Mouse (Mus musculus) heart, embryonic 11.5 days (tissue): Measurements from ENCODE around the gene Tbc1d15. TPM values are rescaled to one million over a fixed set of nuclear protein-coding genes. Genes with fewer than 3 reads are reported as not detected.
A peak's percentile ranks its signal among the peaks of the same experiment; 100 is the strongest.
"Not testable (repeated sequence)": the region's sequence is repeated elsewhere in the genome, so short reads cannot be mapped to it uniquely, and the experiment has no call there.

Source experiments
- ATAC-seq: fragments of 200-750 bp; cut with Nextera tagmentation; replicated peaks from 2 replicates; pipeline ENCODE4 v1.8.0; 2017; ENCODE audit warnings: moderate library complexity; ENCODE audit not compliant: insufficient number of reproducible peaks, low FRiP score, low TSS enrichment
- H3K27ac ChIP-seq: fragments of 300-500 bp; sonication (generic); 2 replicates; pipeline ENCODE4 v1.5.1; 2014; ENCODE audit warnings: mild to moderate bottlenecking, low read depth, low read length
- H3K27me3 ChIP-seq: fragments of 300-500 bp; sonication (generic); 2 replicates; pipeline ENCODE4 v1.6.1; 2014; ENCODE audit warnings: mild to moderate bottlenecking, low read length, mixed read lengths; ENCODE audit not compliant: control insufficient read depth, insufficient read depth
- H3K36me3 ChIP-seq: fragments of 300-500 bp; sonication (generic); 2 replicates; pipeline ENCODE4 v1.6.1; 2014; ENCODE audit warnings: mild to moderate bottlenecking, low read length, moderate library complexity, mixed read lengths; ENCODE audit not compliant: control insufficient read depth, insufficient read depth
- H3K4me1 ChIP-seq: fragments of 300-500 bp; sonication (generic); 2 replicates; pipeline ENCODE4 v1.6.1; 2014; ENCODE audit warnings: low read length; ENCODE audit not compliant: control insufficient read depth, insufficient read depth
- H3K4me2 ChIP-seq: fragments of 300-500 bp; sonication (generic); 2 replicates; pipeline ENCODE4 v1.6.1; 2014; ENCODE audit warnings: mild to moderate bottlenecking, moderate library complexity
- H3K4me3 ChIP-seq: fragments of 300-500 bp; sonication (generic); 2 replicates; pipeline ENCODE4 v1.5.1; 2014; ENCODE audit warnings: low read depth, low read length
- H3K9ac ChIP-seq: fragments of 300-500 bp; sonication (generic); 2 replicates; pipeline ENCODE4 v1.6.1; 2014; ENCODE audit warnings: mild to moderate bottlenecking, low read depth, low read length, moderate library complexity
- H3K9me3 ChIP-seq: fragments of 300-500 bp; sonication (generic); replicated peaks from 2 replicates; pipeline ENCODE4 v1.6.1; 2016; ENCODE audit warnings: low read length; ENCODE audit not compliant: control insufficient read depth
- WGBS: fragments of 180-500 bp; shearing (Covaris S2); extraction: QIAGEN DNeasy Blood & Tissue Kit; methylation state at CpG from one replicate; pipeline ENCODE4 v1.1.7; 2014; ENCODE audit not compliant: insufficient replicate concordance; 5-methylcytosine and 5-hydroxymethylcytosine counted together
- polyA plus RNA-seq: library from polyadenylated mRNA; unstranded; fragments of >200 nt; fragmentation: Nextera tagmentation; extraction: Ambion mirVana; gene quantifications from 2 replicates; pipeline ENCODE4 v1.2.1, GENCODE M21; 2014

The Tbc1d15 gene
- polyA plus RNA-seq, 1 experiment from 2014 or later = 38.0 TPM

- H3K4me2 ChIP-seq = no peak overlapping the region
- H3K4me1 ChIP-seq = no peaks in the 10 kb centered on the region
- H3K27me3 ChIP-seq = no peaks in the 10 kb centered on the region
- WGBS = 17% methylated on average over 1 of the region's 1 CpGs
- ATAC-seq = no peak
- no peaks in the 10 kb centered on the region for H3K9me3 ChIP-seq
- no peak overlapping the region for H3K4me3 ChIP-seq
- H3K36me3 ChIP-seq = peaks cover 11% of the 10 kb centered on the region; the same call in 1 of the 2 replicates
- no peak overlapping the region for H3K9ac ChIP-seq
- no peak overlapping the region for H3K27ac ChIP-seq
Observed at GRCm38 (mm10) chr10:115205284-115205683, 46.0 kb downstream of the Tbc1d15 start.

GRCm38 (mm10) chr10:115191214-115191613 lies 60.1 kb downstream of the Tbc1d15 start:
- Histone ChIP-seq H3K27me3 (no peaks in the 10 kb centered on the region), H3K36me3 (no peaks in the 10 kb centered on the region), H3K9ac (no peak overlapping the region), H3K9me3 (no peaks in the 10 kb centered on the region), H3K4me1 (no peaks in the 10 kb centered on the region), H3K4me2 (no peak overlapping the region), H3K4me3 (no peak overlapping the region), H3K27ac (no peak overlapping the region)
- no peak for ATAC-seq
- 81% methylated on average over 7 of the region's 7 CpGs for WGBS

- no peak for ATAC-seq
- Histone ChIP-seq H3K4me3 (no peak overlapping the region), H3K9me3 (no peaks in the 10 kb centered on the region), H3K27me3 (no peaks in the 10 kb centered on the region), H3K9ac (no peak overlapping the region), H3K4me2 (no peak overlapping the region), H3K36me3 (no peaks in the 10 kb centered on the region), H3K4me1 (no peaks in the 10 kb centered on the region), H3K27ac (no peak overlapping the region)
- WGBS = 85% methylated on average over 1 of the region's 1 CpGs
Observed at GRCm38 (mm10) chr10:115187390-115187789, 63.9 kb downstream of the Tbc1d15 start.

- H3K9ac ChIP-seq = no peak within 1 kb of the TSS
- no peak within 1 kb of the TSS for H3K4me3 ChIP-seq
- no peak within 1 kb of the TSS for H3K4me2 ChIP-seq
- no peak within 1 kb of the TSS for H3K27ac ChIP-seq
- H3K4me1 ChIP-seq = no peaks in the 10 kb centered on the region
- H3K9me3 ChIP-seq = no peaks in the 10 kb centered on the region
- 5% methylated on average over 9 of the region's 9 CpGs for WGBS
- H3K27me3 ChIP-seq = no peaks in the 10 kb centered on the region
- no peak for ATAC-seq
- H3K36me3 ChIP-seq = no peaks in the 10 kb centered on the region
Observed at GRCm38 (mm10) chr10:115184697-115185096, 66.6 kb downstream of the Tbc1d15 start, which contains the start of gene Tph2. Gene Tph2 (minus strand): TSS chr10:115185022.

- H3K4me1 ChIP-seq = no peaks in the 10 kb centered on the region
- 68% methylated on average over 3 of the region's 3 CpGs for WGBS
- no peak overlapping the region for H3K9ac ChIP-seq
- no peaks in the 10 kb centered on the region for H3K36me3 ChIP-seq
- no peak overlapping the region for H3K4me3 ChIP-seq
- ATAC-seq = no peak
- no peaks in the 10 kb centered on the region for H3K27me3 ChIP-seq
- no peak overlapping the region for H3K27ac ChIP-seq
- H3K9me3 ChIP-seq = no peaks in the 10 kb centered on the region
- no peak overlapping the region for H3K4me2 ChIP-seq
Observed at GRCm38 (mm10) chr10:115181034-115181433, 70.2 kb downstream of the Tbc1d15 start.

- not testable (repeated sequence) for H3K4me2 ChIP-seq, ATAC-seq, H3K27me3 ChIP-seq, H3K27ac ChIP-seq, H3K4me3 ChIP-seq, H3K36me3 ChIP-seq, H3K9ac ChIP-seq, H3K4me1 ChIP-seq, H3K9me3 ChIP-seq
- WGBS = 57% methylated on average over 6 of the region's 6 CpGs
Observed at GRCm38 (mm10) chr10:115178019-115178418, 73.2 kb downstream of the Tbc1d15 start.

GRCm38 (mm10) chr10:115175591-115175991 lies 75.7 kb downstream of the Tbc1d15 start:
- H3K27ac ChIP-seq = no peak overlapping the region
- H3K9me3 ChIP-seq = no peaks in the 10 kb centered on the region
- no peaks in the 10 kb centered on the region for H3K27me3 ChIP-seq
- no peak for ATAC-seq
- no peak overlapping the region for H3K4me3 ChIP-seq
- WGBS = 46% methylated on average over 12 of the region's 12 CpGs
- no peaks in the 10 kb centered on the region for H3K36me3 ChIP-seq
- H3K4me1 ChIP-seq = no peaks in the 10 kb centered on the region
- H3K9ac ChIP-seq = no peak overlapping the region
- no peak overlapping the region for H3K4me2 ChIP-seq

- Histone ChIP-seq H3K4me3 (no peak overlapping the region), H3K9ac (no peak overlapping the region), H3K27ac (no peak overlapping the region), H3K4me1 (no peaks in the 10 kb centered on the region), H3K9me3 (no peaks in the 10 kb centered on the region), H3K36me3 (no peaks in the 10 kb centered on the region), H3K27me3 (no peaks in the 10 kb centered on the region), H3K4me2 (peak overlapping the region; percentile 12; the same call in 1 of the 2 replicates)
- 55% methylated on average over 10 of the region's 10 CpGs for WGBS
- no peak for ATAC-seq
Observed at GRCm38 (mm10) chr10:115173336-115173735, 77.9 kb downstream of the Tbc1d15 start.

GRCm38 (mm10) chr10:115171351-115171818 lies 79.9 kb downstream of the Tbc1d15 start:
- no peak overlapping the region for H3K4me2 ChIP-seq
- no peak overlapping the region for H3K9ac ChIP-seq
- WGBS = 37% methylated on average over 8 of the region's 8 CpGs
- H3K36me3 ChIP-seq = no peaks in the 10 kb centered on the region
- no peaks in the 10 kb centered on the region for H3K9me3 ChIP-seq
- no peaks in the 10 kb centered on the region for H3K4me1 ChIP-seq
- no peak overlapping the region for H3K27ac ChIP-seq
- peak; percentile 46; the same call in 1 of the 2 replicates for ATAC-seq
- no peak overlapping the region for H3K4me3 ChIP-seq
- H3K27me3 ChIP-seq = no peaks in the 10 kb centered on the region
